ENCODE assay signal across 8 mouse cellular contexts in genomic region chr13:93771588-93772278, GRCm38 (mm10). TPM values are rescaled to one million over a fixed set of nuclear protein-coding genes. Genes with fewer than 3 reads are reported as not detected.
DNase-seq lines count a peak whose midpoint lies in the region; ATAC-seq and TF ChIP-seq lines count a peak whose summit lies in the region.

Arsb (plus strand) TSS chr13:93771630.

- H3K27ac ChIP-seq in lung, embryonic 16.5 days (ENCODE audit: low read length), result peak within 1 kb of the TSS; percentile 93
- H3K27ac ChIP-seq in thymus, adult 2 months (ENCODE audit: control insufficient read depth, insufficient read depth, low read length), result no peak within 1 kb of the TSS

- no peaks in the 10 kb centered on the region for H3K27me3 ChIP-seq in lung, embryonic 16.5 days (ENCODE audit: control insufficient read depth, insufficient read depth, low read depth, low read length)
- no peaks in the 10 kb centered on the region for H3K27me3 ChIP-seq in thymus, adult 2 months (ENCODE audit: control insufficient read depth, insufficient read depth, low read length)

- no peaks in the 10 kb centered on the region for H3K9me3 ChIP-seq in lung, embryonic 16.5 days (ENCODE audit: control insufficient read depth, low read length)

- H3K4me2 ChIP-seq in lung, embryonic 16.5 days (ENCODE audit: low read depth, low read length), result peak within 1 kb of the TSS; percentile 96

- under 1% methylated on average over 66 of the region's 66 CpGs for WGBS in lung, embryonic 16.5 days
- under 1% methylated on average over 66 of the region's 66 CpGs for WGBS in thymus, adult 2 months

- H3K9ac ChIP-seq in lung, embryonic 16.5 days (ENCODE audit: low read length), result peak within 1 kb of the TSS; percentile 88

- TF ChIP-seq CTCF in thymus, adult 2 months (IDR thresholded peaks at IDR 0.05; ENCODE audit: borderline replicate concordance, control insufficient read depth, extremely low read depth, insufficient read depth, low read length, poor library complexity), result peak; percentile 38; the same call in 1 of the 2 replicates

- peak; percentile 94 for DNase-seq in MN1 (ENCODE audit: low spot score)
- peak; percentile 92 for DNase-seq in cerebellum, adult 9-10 months
- DNase-seq in layer of hippocampus, adult 9-11 months, result peak; percentile 86
- DNase-seq in ovary, adult 18-20 months (ENCODE audit: low spot score), result peak; percentile 80
- DNase-seq in thymus, adult 2 months, result peak; percentile 72

- H3K4me3 ChIP-seq in lung, embryonic 16.5 days (ENCODE audit: low read length), result peak within 1 kb of the TSS; percentile 84
- H3K4me3 ChIP-seq in thymus, adult 2 months (ENCODE audit: control insufficient read depth, insufficient read depth, low read length), result peak within 1 kb of the TSS; percentile 83

- peak; percentile 77 for ATAC-seq in frontal cortex, adult (ENCODE audit: low TSS enrichment)
- ATAC-seq in hematopoietic stem cell, adult 5-6 weeks (replicated peaks in 1 of 2; ENCODE audit: insufficient read depth in 1 of 2, low FRiP score in 2 of 2, low TSS enrichment in 1 of 2, low read depth in 1 of 2, poor library complexity in 2 of 2, severe bottlenecking in 2 of 2), result peak; percentile 84 to 85
- ATAC-seq in lung, embryonic 16.5 days (ENCODE audit: low read depth), result peak; percentile 95

- peak; percentile 9; the same call in 1 of the 2 replicates for TF ChIP-seq POLR2A in thymus, adult 2 months (IDR thresholded peaks at IDR 0.05; ENCODE audit: control insufficient read depth, extremely low read depth, insufficient read depth, low read length, poor library complexity)

- H3K4me1 ChIP-seq in lung, embryonic 16.5 days (replicated peaks; ENCODE audit: control insufficient read depth, insufficient read depth, low read length), result peaks cover 13% of the 10 kb centered on the region
- no peaks in the 10 kb centered on the region for H3K4me1 ChIP-seq in thymus, adult 2 months (replicated peaks; ENCODE audit: control insufficient read depth, insufficient read depth, low read length)

- no peaks in the 10 kb centered on the region for H3K36me3 ChIP-seq in lung, embryonic 16.5 days (ENCODE audit: control insufficient read depth, insufficient read depth, low read length)
- H3K36me3 ChIP-seq in thymus, adult 2 months (ENCODE audit: control insufficient read depth, insufficient read depth, low read length), result no peaks in the 10 kb centered on the region

RNA-seq across cellular contexts. Expression of gene Arsb, which starts in this region (rescaled TPM):
- 13.8 and 16.3 TPM in 2 replicates for total RNA-seq in hematopoietic stem cell, adult 5-6 weeks (2017)
- polyA plus RNA-seq in lung, embryonic 16.5 days (2015; fragmentation: Nextera tagmentation; extraction: Ambion mirVana), result 15.2 and 17.2 TPM in 2 replicates
- 17.9 and 19.1 TPM in 2 replicates for polyA plus RNA-seq in thymus, adult 2 months (2012; rRNA removed)
